Mouse (Mus musculus) heart, embryonic 12.5 days (tissue): ENCODE measurements around the gene Bdnf. TPM values are rescaled to one million over a fixed set of nuclear protein-coding genes. Genes with fewer than 3 reads are reported as not detected.

Experiments
- ATAC-seq: fragments of 200-750 bp; cut with Nextera tagmentation; 2 replicates; pipeline ENCODE4 v1.8.0; 2017; ENCODE audit warnings: moderate TSS enrichment, moderate library complexity; ENCODE audit not compliant: insufficient number of reproducible peaks, low FRiP score
- H3K27ac ChIP-seq: fragments of 300-500 bp; sonication (generic); 2 replicates; pipeline ENCODE4 v1.5.1; 2016; ENCODE audit warnings: mild to moderate bottlenecking, moderate library complexity; ENCODE audit not compliant: poor library complexity, severe bottlenecking
- H3K27me3 ChIP-seq: fragments of 300-500 bp; sonication (generic); replicated peaks from 2 replicates; pipeline ENCODE4 v1.6.1; 2016; ENCODE audit warnings: mild to moderate bottlenecking, moderate library complexity
- H3K36me3 ChIP-seq: fragments of 300-500 bp; sonication (generic); 2 replicates; pipeline ENCODE4 v1.6.1; 2016; ENCODE audit warnings: mild to moderate bottlenecking, moderate library complexity
- H3K4me1 ChIP-seq: fragments of 300-500 bp; sonication (generic); replicated peaks from 2 replicates; pipeline ENCODE4 v1.6.1; 2016; ENCODE audit warnings: mild to moderate bottlenecking
- H3K4me2 ChIP-seq: fragments of 300-500 bp; sonication (generic); 2 replicates; pipeline ENCODE4 v1.6.1; 2016; ENCODE audit warnings: mild to moderate bottlenecking, moderate library complexity
- H3K4me3 ChIP-seq: fragments of 300-500 bp; sonication (generic); 2 replicates; pipeline ENCODE4 v1.5.1; 2016; ENCODE audit warnings: mild to moderate bottlenecking
- H3K9ac ChIP-seq: fragments of 300-500 bp; sonication (generic); 2 replicates; pipeline ENCODE4 v1.6.1; 2016; ENCODE audit warnings: mild to moderate bottlenecking, moderate library complexity
- H3K9me3 ChIP-seq: fragments of 300-500 bp; sonication (generic); replicated peaks from 2 replicates; pipeline ENCODE4 v1.6.1; 2016; ENCODE audit warnings: mild to moderate bottlenecking, moderate library complexity
- WGBS: fragments of 180-500 bp; shearing (Covaris S2); methylation state at CpG from one replicate; pipeline ENCODE4 v1.1.7; 2016; 5-methylcytosine and 5-hydroxymethylcytosine counted together
- polyA plus RNA-seq: library from polyadenylated mRNA; unstranded; fragments of >200 nt; fragmentation: Nextera tagmentation; extraction: Ambion mirVana; gene quantifications from 2 replicates; pipeline ENCODE4 v1.2.1, GENCODE M21; 2016

Gene Bdnf
- polyA plus RNA-seq: 1.2 TPM in 2 replicates

- H3K9ac ChIP-seq: 0 out of 2 replicates have a peak within 1 kb of the TSS, but pooled peaks have one; percentile 33
- peak within 1 kb of the TSS; percentile 87 for H3K4me2 ChIP-seq
- no peaks in the 10 kb centered on the region for H3K36me3 ChIP-seq
- 1% methylated on average over 13 of the region's 15 CpGs for WGBS
- no peaks in the 10 kb centered on the region for H3K9me3 ChIP-seq
- H3K27me3 ChIP-seq: peaks cover 60% of the 10 kb centered on the region
- peaks cover 30% of the 10 kb centered on the region for H3K4me1 ChIP-seq
- ATAC-seq: no peak
- H3K4me3 ChIP-seq: peak within 1 kb of the TSS; percentile 49
- no peak within 1 kb of the TSS for H3K27ac ChIP-seq
Observed at GRCm38 (mm10) chr2:109674532-109674931, at the start of gene Bdnf. TSS of gene Bdnf (plus strand) at chr2:109674700.

GRCm38 (mm10) chr2:109626864-109627263 lies 47.6 kb upstream of the Bdnf start:
- Histone ChIP-seq H3K27ac (no peak overlapping the region), H3K4me3 (no peak overlapping the region), H3K4me2 (no peak overlapping the region), H3K9ac (no peak overlapping the region), H3K4me1 (no peaks in the 10 kb centered on the region), H3K36me3 (no peaks in the 10 kb centered on the region), H3K9me3 (no peaks in the 10 kb centered on the region), H3K27me3 (no peaks in the 10 kb centered on the region)
- WGBS: 68% methylated on average over 6 of the region's 6 CpGs
- ATAC-seq: no peak

- Histone ChIP-seq H3K4me3 (peak overlapping the region; percentile 49), H3K27ac (no peak overlapping the region), H3K9me3 (no peaks in the 10 kb centered on the region), H3K4me2 (peak overlapping the region; percentile 87), H3K27me3 (peaks cover 60% of the 10 kb centered on the region), H3K9ac (0 out of 2 replicates have a peak overlapping the region, but pooled peaks have one; percentile 33), H3K4me1 (peaks cover 30% of the 10 kb centered on the region), H3K36me3 (no peaks in the 10 kb centered on the region)
- WGBS: under 1% methylated on average over 48 of the region's 48 CpGs
- 0 out of 2 replicates have a peak, but pooled peaks have one; percentile 39 for ATAC-seq
Observed at GRCm38 (mm10) chr2:109673509-109674455, 718 bp upstream of the Bdnf start.

- Histone ChIP-seq H3K27ac (no peak overlapping the region), H3K4me3 (no peak overlapping the region), H3K4me2 (no peak overlapping the region), H3K9ac (no peak overlapping the region), H3K4me1 (peaks cover 30% of the 10 kb centered on the region), H3K36me3 (no peaks in the 10 kb centered on the region), H3K9me3 (no peaks in the 10 kb centered on the region), H3K27me3 (peaks cover 60% of the 10 kb centered on the region)
- 9% methylated on average over 11 of the region's 11 CpGs for WGBS
- ATAC-seq: no peak
Observed at GRCm38 (mm10) chr2:109675051-109675450, 551 bp downstream of the Bdnf start.

- WGBS: under 1% methylated on average over 29 of the region's 29 CpGs
- ATAC-seq: no peak
Observed at GRCm38 (mm10) chr2:109675973-109676617, 1.6 kb downstream of the Bdnf start.

GRCm38 (mm10) chr2:109676618-109676974 lies 2.1 kb downstream of the Bdnf start:
- peak overlapping the region; percentile 54; the same call in 1 of the 2 replicates for H3K4me3 ChIP-seq
- WGBS: 1% methylated on average over 5 of the region's 6 CpGs
- H3K36me3 ChIP-seq: no peaks in the 10 kb centered on the region
- H3K27ac ChIP-seq: no peak overlapping the region
- H3K9ac ChIP-seq: no peak overlapping the region
- H3K4me1 ChIP-seq: peaks cover 30% of the 10 kb centered on the region
- H3K4me2 ChIP-seq: peak overlapping the region; percentile 93
- no peak for ATAC-seq
- no peaks in the 10 kb centered on the region for H3K9me3 ChIP-seq
- peaks cover 60% of the 10 kb centered on the region for H3K27me3 ChIP-seq

More at GRCm38 (mm10) chr2:109675973-109676617, 1.6 kb downstream of the Bdnf start:
- Histone ChIP-seq H3K4me1 (peaks cover 30% of the 10 kb centered on the region), H3K36me3 (no peaks in the 10 kb centered on the region), H3K4me2 (peak overlapping the region; percentile 55), H3K9ac (no peak overlapping the region), H3K27ac (no peak overlapping the region), H3K9me3 (no peaks in the 10 kb centered on the region), H3K4me3 (peak overlapping the region; percentile 20; the same call in 1 of the 2 replicates), H3K27me3 (peaks cover 60% of the 10 kb centered on the region)

- no peak for ATAC-seq
- under 1% methylated on average over 48 of the region's 50 CpGs for WGBS
- Histone ChIP-seq H3K4me3 (peak overlapping the region; percentile 54), H3K4me2 (peak overlapping the region; percentile 93), H3K27me3 (peaks cover 59% of the 10 kb centered on the region), H3K4me1 (peaks cover 30% of the 10 kb centered on the region), H3K36me3 (no peaks in the 10 kb centered on the region), H3K9ac (peak overlapping the region; percentile 48), H3K27ac (no peak overlapping the region), H3K9me3 (no peaks in the 10 kb centered on the region)
Observed at GRCm38 (mm10) chr2:109677221-109678089, 3.0 kb downstream of the Bdnf start.

GRCm38 (mm10) chr2:109678090-109678409 lies 3.5 kb downstream of the Bdnf start:
- Histone ChIP-seq H3K4me2 (peak overlapping the region; percentile 93), H3K4me1 (peaks cover 30% of the 10 kb centered on the region), H3K9ac (peak overlapping the region; percentile 35; the same call in 1 of the 2 replicates), H3K27ac (no peak overlapping the region), H3K36me3 (no peaks in the 10 kb centered on the region), H3K27me3 (peaks cover 53% of the 10 kb centered on the region), H3K4me3 (peak overlapping the region; percentile 54), H3K9me3 (no peaks in the 10 kb centered on the region)
- ATAC-seq: peak; percentile 67; the same call in 1 of the 2 replicates
- WGBS: under 1% methylated on average over 18 of the region's 18 CpGs

- peaks cover 28% of the 10 kb centered on the region for H3K4me1 ChIP-seq
- H3K36me3 ChIP-seq: no peaks in the 10 kb centered on the region
- peak overlapping the region; percentile 54 for H3K4me3 ChIP-seq
- WGBS: 4% methylated on average over 8 of the region's 8 CpGs
- peak overlapping the region; percentile 93 for H3K4me2 ChIP-seq
- no peak for ATAC-seq
- no peak overlapping the region for H3K27ac ChIP-seq
- no peaks in the 10 kb centered on the region for H3K9me3 ChIP-seq
- H3K9ac ChIP-seq: no peak overlapping the region; the same call in 1 of the 2 replicates
- H3K27me3 ChIP-seq: peaks cover 49% of the 10 kb centered on the region
Observed at GRCm38 (mm10) chr2:109678454-109678853, 4.0 kb downstream of the Bdnf start.

- no peak overlapping the region for H3K27ac ChIP-seq
- no peak overlapping the region for H3K9ac ChIP-seq
- WGBS: 59% methylated on average over 2 of the region's 2 CpGs
- no peak for ATAC-seq
- H3K9me3 ChIP-seq: no peaks in the 10 kb centered on the region
- no peak overlapping the region for H3K4me3 ChIP-seq
- H3K4me1 ChIP-seq: peaks cover 19% of the 10 kb centered on the region
- H3K27me3 ChIP-seq: peaks cover 39% of the 10 kb centered on the region
- no peak overlapping the region for H3K4me2 ChIP-seq
- H3K36me3 ChIP-seq: no peaks in the 10 kb centered on the region
Observed at GRCm38 (mm10) chr2:109679446-109679845, 4.9 kb downstream of the Bdnf start.
